Mouse (Mus musculus) bone marrow macrophage, adult 2 months (primary cell): ENCODE measurements at regions not wholly inside any gene's neighbourhood (a gene's known extent, or its start where the extent isn't known, plus 50 kb on each side); places are given as distances from the start of the nearest gene placed in this dataset.

Experiments used
- H3K27ac ChIP-seq: 2 replicates; pipeline ENCODE4 v1.5.1; 2012; ENCODE audit warnings: low read depth, low read length; ENCODE audit not compliant: insufficient read depth
- H3K4me1 ChIP-seq: 2 replicates; pipeline ENCODE4 v1.6.1; 2012; ENCODE audit warnings: low read length; ENCODE audit not compliant: control insufficient read depth, insufficient read depth
- H3K4me3 ChIP-seq: 2 replicates; pipeline ENCODE4 v1.5.1; 2012; ENCODE audit warnings: mild to moderate bottlenecking, low read length, moderate library complexity; ENCODE audit not compliant: insufficient read depth
- CTCF ChIP-seq: IDR thresholded peaks from 2 replicates; pipeline ENCODE4 v1.5.1; 2012; ENCODE audit warnings: low read depth, mild to moderate bottlenecking, low read length, moderate library complexity
- POLR2A ChIP-seq: IDR thresholded peaks from 2 replicates; pipeline ENCODE4 v1.6.1; 2012; ENCODE audit warnings: mild to moderate bottlenecking, low read depth, low read length, borderline replicate concordance

DNA sequence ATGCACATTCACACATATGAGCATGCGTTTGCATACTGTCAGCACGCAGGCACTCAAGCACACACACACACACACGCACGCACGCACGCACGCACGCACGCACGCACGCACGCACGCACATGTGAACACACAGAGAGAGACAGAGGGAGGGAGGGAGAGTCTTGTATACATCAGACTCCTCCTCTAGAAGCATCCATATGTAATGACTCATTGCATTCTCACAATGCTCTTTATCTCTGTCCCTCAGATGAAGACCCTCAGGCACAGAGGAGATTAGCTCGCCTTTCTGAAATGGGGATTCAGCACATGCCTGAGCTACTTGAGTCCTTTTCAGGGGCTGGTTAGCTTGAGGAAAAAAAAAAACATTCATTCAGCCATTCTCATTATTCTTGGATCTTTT lies 79.6 kb upstream of the 1700025G04Rik start:
- Histone ChIP-seq H3K4me3 (no peak overlapping the region), H3K27ac (no peak overlapping the region), H3K4me1 (no peaks in the 10 kb centered on the region; the same call in 1 of the 2 replicates)
- no peak for TF ChIP-seq POLR2A
- TF ChIP-seq CTCF = no peak

DNA sequence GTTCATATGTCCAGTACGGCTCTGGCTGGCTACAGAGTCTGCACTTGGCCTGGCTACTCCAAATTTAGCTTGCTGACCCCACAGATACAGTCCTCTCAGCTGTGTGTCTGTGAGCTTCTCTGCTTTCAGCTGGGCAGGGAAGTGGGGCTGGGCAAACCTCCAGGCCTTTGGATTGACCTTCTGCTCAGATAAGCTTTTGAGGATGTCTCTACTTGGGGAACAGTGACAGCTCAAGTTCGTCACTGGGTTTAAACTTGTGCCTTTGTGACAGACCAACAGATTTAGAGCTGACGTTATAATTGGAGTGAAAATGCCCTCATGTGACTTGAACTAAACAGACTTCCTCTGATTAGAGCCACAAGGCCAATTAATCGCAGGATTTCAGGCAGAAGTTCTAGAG lies 78.4 kb upstream of the 1700025G04Rik start:
- no peaks in the 10 kb centered on the region; the same call in 1 of the 2 replicates for H3K4me1 ChIP-seq
- TF ChIP-seq POLR2A = no peak
- no peak for TF ChIP-seq CTCF
- H3K4me3 ChIP-seq = no peak overlapping the region
- H3K27ac ChIP-seq = no peak overlapping the region

DNA sequence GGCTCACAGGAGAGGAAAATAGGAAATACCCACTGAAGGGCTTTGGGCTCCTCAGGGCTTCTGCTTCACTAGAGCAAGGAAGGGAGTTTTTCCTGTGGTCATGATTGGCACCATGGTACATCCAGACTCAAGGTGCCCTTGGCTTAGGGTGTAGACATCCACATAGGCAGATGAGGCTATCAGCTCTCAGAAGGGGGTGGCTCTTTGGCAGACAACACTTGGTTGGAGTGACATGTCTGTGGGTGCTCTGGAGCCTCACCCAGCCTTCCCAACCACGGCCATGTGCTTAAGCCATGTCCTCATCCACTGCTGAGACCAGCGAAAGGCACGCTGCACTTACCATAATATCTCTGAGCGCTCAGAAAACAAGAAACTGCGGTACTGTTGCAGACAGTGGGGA lies 77.8 kb upstream of the 1700025G04Rik start:
- Histone ChIP-seq H3K27ac (no peak overlapping the region), H3K4me3 (no peak overlapping the region), H3K4me1 (no peaks in the 10 kb centered on the region; the same call in 1 of the 2 replicates)
- no peak for TF ChIP-seq CTCF
- no peak for TF ChIP-seq POLR2A

DNA sequence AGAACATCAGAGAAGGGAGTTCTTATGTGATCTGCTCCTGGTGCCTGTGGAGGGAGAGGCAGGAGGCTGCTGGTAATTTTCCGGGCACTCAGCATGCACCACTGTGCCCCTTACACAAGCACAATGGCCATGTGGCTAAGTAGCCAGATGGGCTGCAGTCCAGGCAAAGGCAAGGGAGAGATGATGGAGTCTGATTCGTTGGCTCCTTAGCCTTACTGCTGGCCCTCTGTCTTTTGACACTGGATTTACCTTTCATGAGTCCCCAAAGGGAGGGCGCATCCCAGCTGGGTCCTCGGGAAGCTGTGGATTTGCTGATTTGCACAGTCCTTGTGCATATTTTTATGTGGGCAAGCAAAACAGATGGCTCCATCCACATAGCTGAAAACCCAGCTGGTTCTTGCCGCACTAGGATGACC lies 75.6 kb upstream of the 1700025G04Rik start:
- TF ChIP-seq CTCF (no peak), POLR2A (no peak)
- H3K4me1 ChIP-seq = no peaks in the 10 kb centered on the region; the same call in 1 of the 2 replicates
- no peak overlapping the region for H3K4me3 ChIP-seq
- no peak overlapping the region for H3K27ac ChIP-seq

DNA sequence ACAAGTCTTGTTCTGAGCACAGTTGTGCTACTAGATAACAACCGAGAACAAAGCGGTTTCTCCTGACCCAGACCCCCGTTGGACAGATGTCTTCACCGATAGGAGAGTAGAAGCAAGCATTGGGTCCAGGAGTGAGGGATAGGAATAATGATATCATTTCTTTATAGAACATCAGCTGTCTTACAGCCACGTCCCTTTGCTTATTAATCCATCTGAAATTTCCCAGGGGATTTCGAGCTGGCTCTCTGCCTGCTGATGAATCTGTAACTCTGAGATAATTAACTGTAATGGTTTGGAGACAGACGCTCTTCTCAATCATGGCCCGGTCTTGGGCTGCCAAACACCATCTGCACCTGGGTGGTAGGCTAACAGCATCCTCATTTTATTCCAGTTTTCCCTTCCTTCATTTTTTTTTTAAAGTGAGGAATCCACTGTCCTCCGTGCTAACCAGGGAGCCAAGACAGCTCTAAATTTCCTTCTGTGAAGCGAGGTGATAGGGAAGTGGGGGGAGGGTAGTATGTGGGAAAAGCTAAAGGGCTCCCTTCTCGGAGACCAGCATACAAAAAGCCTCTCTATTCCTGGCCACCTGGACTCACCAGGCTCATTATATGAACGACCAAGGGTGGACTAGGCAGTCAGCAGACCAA lies 75.0 kb upstream of the 1700025G04Rik start:
- Histone ChIP-seq H3K27ac (no peak overlapping the region), H3K4me1 (no peaks in the 10 kb centered on the region), H3K4me3 (no peak overlapping the region)
- TF ChIP-seq CTCF (no peak), POLR2A (no peak)

DNA sequence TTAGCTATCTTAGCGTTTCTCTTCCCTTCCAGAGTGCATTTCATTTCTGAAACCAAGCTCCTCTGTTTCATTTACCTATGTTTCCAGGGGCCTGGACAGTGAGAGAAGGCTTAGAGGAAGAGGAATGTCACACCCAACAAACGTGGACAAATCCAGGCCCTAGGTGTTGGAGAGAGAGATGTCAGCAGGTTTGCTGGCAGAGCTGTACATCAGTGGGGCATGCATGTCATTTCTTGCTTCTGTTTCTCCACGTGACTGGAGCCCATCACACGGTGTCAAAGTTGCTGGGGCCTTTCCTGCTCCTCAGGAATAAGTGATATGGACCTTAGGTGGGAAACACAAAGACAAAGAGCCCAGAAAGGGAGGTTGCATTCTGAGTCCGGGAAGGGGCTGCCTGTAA lies 74.3 kb upstream of the 1700025G04Rik start:
- no peak overlapping the region for H3K27ac ChIP-seq
- H3K4me1 ChIP-seq = no peaks in the 10 kb centered on the region
- H3K4me3 ChIP-seq = no peak overlapping the region
- TF ChIP-seq POLR2A (no peak), CTCF (no peak)

DNA sequence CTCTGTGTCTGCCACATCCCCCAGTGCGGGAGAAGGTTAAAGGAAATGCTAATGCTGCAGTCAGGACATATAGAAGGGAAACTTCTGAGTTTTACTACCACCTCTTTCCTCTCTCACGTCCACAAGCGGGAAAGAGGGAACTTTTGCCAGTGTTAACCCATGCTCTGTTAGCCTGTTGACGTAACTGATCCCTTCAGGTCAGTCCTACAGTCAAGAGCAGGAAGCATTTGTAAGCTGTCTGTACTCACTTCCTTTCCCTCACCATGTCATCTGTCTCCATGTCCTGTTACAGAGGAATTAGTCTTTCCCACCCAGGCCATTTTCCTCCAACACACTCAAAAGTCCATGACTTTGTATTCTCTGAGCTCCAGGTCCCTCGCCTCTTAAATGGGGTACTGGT lies 62.5 kb upstream of the 1700025G04Rik start:
- H3K4me3 ChIP-seq = no peak overlapping the region
- no peak overlapping the region for H3K27ac ChIP-seq
- peaks cover 10% of the 10 kb centered on the region for H3K4me1 ChIP-seq
- no peak for TF ChIP-seq POLR2A
- TF ChIP-seq CTCF = no peak

DNA sequence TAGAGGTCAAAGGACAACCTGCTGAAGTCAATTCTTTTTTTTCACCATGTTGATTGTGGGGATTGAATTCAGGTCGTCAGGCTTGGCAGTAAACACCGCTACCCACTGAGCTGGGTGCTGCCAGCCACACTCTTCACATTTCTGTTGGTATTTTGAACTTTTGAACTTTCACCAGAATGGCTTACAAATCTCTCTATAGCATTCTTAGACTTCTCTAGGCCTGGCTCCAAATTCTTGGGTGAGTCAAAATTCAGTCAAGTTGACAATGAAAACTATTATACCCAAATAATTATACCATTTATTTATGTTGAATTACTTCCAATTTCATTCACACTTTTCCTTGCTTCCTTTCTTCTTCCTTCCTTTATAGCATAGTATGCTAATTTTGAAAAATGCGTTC lies 58.8 kb upstream of the 1700025G04Rik start:
- Histone ChIP-seq H3K4me3 (no peak overlapping the region), H3K27ac (no peak overlapping the region), H3K4me1 (peaks cover 10% of the 10 kb centered on the region)
- no peak for TF ChIP-seq CTCF
- TF ChIP-seq POLR2A = no peak

DNA sequence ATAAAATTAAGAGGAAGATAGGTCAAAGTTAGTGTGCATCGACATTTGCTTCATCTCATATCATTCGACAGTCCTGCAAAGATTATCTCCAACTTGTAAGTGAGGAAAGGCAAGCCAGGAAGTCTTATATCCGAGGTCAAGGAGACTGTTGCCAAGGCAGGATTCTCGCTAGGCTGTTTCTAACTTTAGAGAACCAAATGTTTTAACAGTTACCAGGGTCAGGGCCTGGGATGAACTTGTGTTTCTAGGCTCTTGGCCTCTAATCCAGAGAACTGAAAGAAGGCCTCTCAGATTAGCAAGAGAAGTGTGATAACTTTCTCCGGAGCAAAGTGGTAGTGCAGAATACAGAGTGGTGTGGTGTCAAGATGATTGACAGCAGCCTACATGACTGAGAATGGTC lies 50.2 kb upstream of the 1700025G04Rik start:
- Histone ChIP-seq H3K4me3 (no peak overlapping the region), H3K27ac (no peak overlapping the region), H3K4me1 (no peaks in the 10 kb centered on the region)
- no peak for TF ChIP-seq POLR2A
- no peak for TF ChIP-seq CTCF
